Mouse (Mus musculus): Measurements from ENCODE around the gene Tmem167. TPM values are rescaled to one million over a fixed set of nuclear protein-coding genes. Genes with fewer than 3 reads are reported as not detected.

Tmem167 gene
- polyA plus RNA-seq (2017; shearing (Covaris generic)) = 22.6 TPM

DNA sequence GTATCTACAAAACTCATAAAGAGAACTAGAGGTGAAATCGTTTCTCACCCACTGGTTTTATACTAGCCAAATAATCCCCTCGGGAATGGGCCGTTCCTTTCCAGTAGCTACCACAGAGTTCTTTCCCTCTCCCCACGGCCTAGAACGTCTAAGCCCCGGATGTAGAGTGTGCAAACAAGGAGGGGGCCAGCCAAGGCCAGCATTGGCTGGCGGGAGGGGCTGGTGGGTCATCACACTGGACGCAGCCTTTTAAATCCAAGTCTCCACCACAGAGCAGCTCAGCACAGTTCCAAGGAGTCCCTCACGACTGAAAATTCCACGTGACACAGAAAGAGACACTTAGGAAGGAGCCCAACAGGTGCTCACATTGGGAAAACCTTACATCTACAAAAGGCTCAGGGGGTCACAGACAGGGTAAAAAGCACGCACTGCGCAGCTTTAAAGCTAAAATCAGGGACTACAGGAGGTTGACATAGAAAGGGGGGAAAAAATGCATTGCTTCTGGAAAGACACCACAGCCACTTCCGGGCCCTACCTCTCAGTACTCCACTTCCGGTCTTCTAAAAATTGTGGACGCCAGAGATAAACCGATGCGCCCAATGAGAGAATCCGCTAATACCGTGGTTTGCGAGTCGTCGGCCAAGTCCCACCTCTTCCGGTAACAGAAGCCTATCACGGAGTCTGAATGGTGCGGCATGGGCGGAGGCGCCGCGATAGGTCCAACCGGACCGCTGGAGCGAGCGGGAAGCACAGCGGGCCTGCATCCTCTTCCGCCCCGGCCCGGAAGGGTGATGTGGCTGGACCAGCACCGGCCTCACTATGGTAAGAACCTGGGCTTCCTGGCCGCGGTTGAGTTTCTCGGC, at the start of gene Tmem167, which contains the start of gene Xrcc4:
Gene Tmem167 (plus strand): TSS at position 162 of the 863 bp plus-strand sequence.
Gene Xrcc4 (minus strand): TSS at position 647 of the 863 bp plus-strand sequence.

Other genes starting within 250 kb of the Tmem167 start
- gene Xrcc4, start 485 bp downstream of the Tmem167 start, polyA plus RNA-seq (2017; shearing (Covaris generic)) = 20.6 TPM